Mouse (Mus musculus) kidney, postnatal 0 days (tissue): ENCODE results near the gene Rflna. TPM values are rescaled to one million over a fixed set of nuclear protein-coding genes. Genes with fewer than 3 reads are reported as not detected.

ENCODE experiments used
- ATAC-seq: fragments of 200-750 bp; cut with Nextera tagmentation; replicated peaks from 2 replicates; pipeline ENCODE4 v1.8.0; 2017; ENCODE audit warnings: low read depth, moderate number of reproducible peaks, moderate TSS enrichment, moderate library complexity; ENCODE audit not compliant: low FRiP score
- DNase-seq: peaks from one replicate; pipeline ENCODE4 v3.0.0-alpha.2; 2016; ENCODE audit warnings: low spot score
- H3K27ac ChIP-seq: fragments of 300-500 bp; sonication (generic); 2 replicates; pipeline ENCODE4 v1.5.1; 2014; ENCODE audit warnings: mild to moderate bottlenecking
- H3K27me3 ChIP-seq: fragments of 300-500 bp; sonication (generic); 2 replicates; pipeline ENCODE4 v1.6.1; 2014; ENCODE audit warnings: low read length, mixed read lengths; ENCODE audit not compliant: insufficient read depth
- H3K36me3 ChIP-seq: fragments of 300-500 bp; sonication (generic); 2 replicates; pipeline ENCODE4 v1.6.1; 2014; ENCODE audit warnings: low read length, mixed read lengths; ENCODE audit not compliant: insufficient read depth
- H3K4me1 ChIP-seq: fragments of 300-500 bp; sonication (generic); replicated peaks from 2 replicates; pipeline ENCODE4 v1.6.1; 2014; ENCODE audit warnings: antibody characterized with exemption, low read length, mixed read lengths; ENCODE audit not compliant: insufficient read depth
- H3K4me2 ChIP-seq: fragments of 300-500 bp; sonication (generic); 2 replicates; pipeline ENCODE4 v1.6.1; 2014; ENCODE audit warnings: mild to moderate bottlenecking, low read length, moderate library complexity, mixed read lengths
- H3K4me3 ChIP-seq: fragments of 300-500 bp; sonication (generic); replicated peaks from 2 replicates; pipeline ENCODE4 v1.5.1; 2014; ENCODE audit warnings: low read depth, low read length
- H3K9ac ChIP-seq: fragments of 300-500 bp; sonication (generic); 2 replicates; pipeline ENCODE4 v1.6.1; 2014; ENCODE audit warnings: low read depth, low read length
- H3K9me3 ChIP-seq: fragments of 300-500 bp; sonication (generic); replicated peaks from 2 replicates; pipeline ENCODE4 v1.6.1; 2016; ENCODE audit warnings: low read length, inconsistent platforms, mixed read lengths
- CTCF ChIP-seq: IDR thresholded peaks from 2 replicates; pipeline ENCODE4 v1.5.1; 2016; ENCODE audit warnings: antibody characterized with exemption, low read depth, mild to moderate bottlenecking, moderate library complexity
- WGBS: fragments of 180-500 bp; shearing (Covaris S2); extraction: QIAGEN DNeasy Blood & Tissue Kit; methylation state at CpG from one replicate; pipeline ENCODE4 v1.1.7; 2014; 5-methylcytosine and 5-hydroxymethylcytosine counted together
- polyA plus RNA-seq: library from polyadenylated mRNA; unstranded; fragments of >200 nt; fragmentation: Nextera tagmentation; extraction: Ambion mirVana; gene quantifications from 2 replicates; pipeline ENCODE4 v1.2.1, GENCODE M21; 2015

The Rflna gene
- polyA plus RNA-seq, 1 experiment from 2014 or later: 8.5 TPM

DNA sequence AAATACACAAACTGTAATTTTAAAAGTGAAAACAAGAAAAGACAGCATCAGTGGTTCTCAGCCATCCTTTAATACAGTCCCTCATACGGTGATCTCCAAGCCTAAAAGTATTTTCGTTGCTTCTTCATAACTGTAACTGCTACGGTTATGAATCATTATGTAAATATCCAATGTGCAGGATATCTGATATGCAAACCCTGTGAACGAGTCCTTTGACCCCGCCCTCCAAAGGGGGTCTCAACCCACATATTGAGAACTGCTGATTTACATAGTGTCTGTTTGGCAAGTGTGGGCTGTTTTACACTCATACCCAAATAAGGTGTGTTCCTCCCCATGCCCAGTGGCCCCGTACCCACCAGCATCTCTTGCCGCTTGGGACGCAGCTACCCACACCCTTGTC, 41.6 kb upstream of the Rflna start:
- WGBS: 77% methylated on average over 8 of the region's 8 CpGs
- H3K36me3 ChIP-seq: no peaks in the 10 kb centered on the region
- ATAC-seq (no peak), DNase-seq (no peak)
- no peak overlapping the region for H3K4me2 ChIP-seq
- H3K27ac ChIP-seq: no peak overlapping the region
- H3K9me3 ChIP-seq: no peaks in the 10 kb centered on the region; the same call in 1 of the 2 replicates
- no peak overlapping the region for H3K9ac ChIP-seq
- H3K27me3 ChIP-seq: no peaks in the 10 kb centered on the region
- peaks cover 10% of the 10 kb centered on the region for H3K4me1 ChIP-seq
- TF ChIP-seq CTCF: no peak
- H3K4me3 ChIP-seq: no peak overlapping the region

GRCm38 (mm10) chr5:124962761-124963160, 40.3 kb upstream of the Rflna start:
- 59% methylated on average over 7 of the region's 7 CpGs for WGBS
- Histone ChIP-seq H3K9ac (no peak overlapping the region), H3K27ac (no peak overlapping the region)

GRCm38 (mm10) chr5:124963806-124964672, 39.0 kb upstream of the Rflna start:
- Histone ChIP-seq H3K4me3 (no peak overlapping the region; the same call in 1 of the 2 replicates), H3K36me3 (no peaks in the 10 kb centered on the region), H3K9ac (0 out of 2 replicates have a peak overlapping the region, but pooled peaks have one; percentile 6), H3K27ac (peak overlapping the region; percentile 32; the same call in 1 of the 2 replicates), H3K4me1 (peaks cover 10% of the 10 kb centered on the region), H3K27me3 (no peaks in the 10 kb centered on the region), H3K9me3 (no peaks in the 10 kb centered on the region; the same call in 1 of the 2 replicates), H3K4me2 (peak overlapping the region; percentile 42)
- DNase-seq: peak; percentile 61
- no peak for TF ChIP-seq CTCF
- 0 out of 2 replicates have a peak, but pooled peaks have one; percentile 30 for ATAC-seq
- 27% methylated on average over 22 of the region's 22 CpGs for WGBS

More at GRCm38 (mm10) chr5:124962761-124963160, 40.3 kb upstream of the Rflna start:
- no peak overlapping the region for H3K4me3 ChIP-seq
- H3K4me2 ChIP-seq: no peak overlapping the region
- peaks cover 10% of the 10 kb centered on the region for H3K4me1 ChIP-seq
- no peak for TF ChIP-seq CTCF
- H3K36me3 ChIP-seq: no peaks in the 10 kb centered on the region
- H3K9me3 ChIP-seq: no peaks in the 10 kb centered on the region; the same call in 1 of the 2 replicates
- ATAC-seq (no peak), DNase-seq (no peak)
- no peaks in the 10 kb centered on the region for H3K27me3 ChIP-seq

- H3K4me2 ChIP-seq: no peak overlapping the region
- H3K9me3 ChIP-seq: no peaks in the 10 kb centered on the region
- H3K36me3 ChIP-seq: no peaks in the 10 kb centered on the region
- H3K27ac ChIP-seq: no peak overlapping the region
- 78% methylated on average over 14 of the region's 14 CpGs for WGBS
- no peaks in the 10 kb centered on the region for H3K27me3 ChIP-seq
- DNase-seq: no peak
- H3K9ac ChIP-seq: no peak overlapping the region
- ATAC-seq: no peak
- no peaks in the 10 kb centered on the region for H3K4me1 ChIP-seq
- no peak overlapping the region for H3K4me3 ChIP-seq
- no peak for TF ChIP-seq CTCF
These were observed 36.2 kb upstream of the Rflna start for GRCm38 (mm10) chr5:124966622-124967332.

- WGBS: 29% methylated on average over 8 of the region's 8 CpGs
- no peak for ATAC-seq
These were observed 33.2 kb upstream of the Rflna start for GRCm38 (mm10) chr5:124969790-124970189.

DNA sequence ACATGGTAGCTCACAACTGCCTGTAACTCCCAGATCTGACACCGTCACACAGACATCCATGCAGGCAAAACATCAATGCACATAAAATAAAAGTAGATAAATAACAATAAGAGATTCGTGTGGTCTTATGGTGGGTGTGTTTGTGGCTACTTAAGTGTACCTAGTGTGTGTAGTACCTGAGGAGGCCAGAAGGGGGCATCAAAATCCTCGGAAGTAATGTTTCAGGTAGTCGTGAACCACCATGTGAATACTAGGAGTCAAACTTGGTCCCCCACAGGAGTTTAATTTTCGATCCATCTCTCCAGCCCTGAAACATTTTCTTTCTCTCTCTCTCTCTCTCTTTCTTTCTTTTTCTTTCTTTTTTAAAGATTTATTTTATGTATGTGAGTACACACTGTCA, 16.8 kb upstream of the Rflna start:
- DNase-seq: no peak
- no peak overlapping the region for H3K9ac ChIP-seq
- no peak overlapping the region for H3K4me2 ChIP-seq
- 0 out of 2 replicates have a peak, but pooled peaks cover 4% of the 10 kb centered on the region for H3K4me1 ChIP-seq
- ATAC-seq: no peak
- no peaks in the 10 kb centered on the region for H3K36me3 ChIP-seq
- no peaks in the 10 kb centered on the region for H3K27me3 ChIP-seq
- H3K9me3 ChIP-seq: no peaks in the 10 kb centered on the region
- no peak overlapping the region for H3K27ac ChIP-seq
- no peak overlapping the region for H3K4me3 ChIP-seq
- TF ChIP-seq CTCF: peak; percentile 53
- WGBS: 91% methylated on average over 5 of the region's 5 CpGs

More at GRCm38 (mm10) chr5:124969790-124970189, 33.2 kb upstream of the Rflna start:
- H3K9me3 ChIP-seq: no peaks in the 10 kb centered on the region
- H3K4me1 ChIP-seq: no peaks in the 10 kb centered on the region
- no peaks in the 10 kb centered on the region for H3K36me3 ChIP-seq
- H3K4me3 ChIP-seq: no peak overlapping the region
- DNase-seq: peak; percentile 10
- no peak overlapping the region for H3K9ac ChIP-seq
- no peak for TF ChIP-seq CTCF
- H3K27me3 ChIP-seq: no peaks in the 10 kb centered on the region
- H3K27ac ChIP-seq: no peak overlapping the region
- no peak overlapping the region for H3K4me2 ChIP-seq
